Mouse (Mus musculus) erythroblast, embryonic 14.5 days (primary cell): Measurements from ENCODE around the gene Vsir.

ENCODE experiments used
- GATA1 ChIP-seq: IDR thresholded peaks from 2 replicates; pipeline ENCODE4 v1.6.1; 2012; ENCODE audit warnings: low read length, inconsistent platforms, mixed read lengths
- TAL1 ChIP-seq: IDR thresholded peaks from 3 replicates; pipeline ENCODE4 v1.6.1; 2012; ENCODE audit warnings: low read length, inconsistent platforms, mixed read lengths

DNA sequence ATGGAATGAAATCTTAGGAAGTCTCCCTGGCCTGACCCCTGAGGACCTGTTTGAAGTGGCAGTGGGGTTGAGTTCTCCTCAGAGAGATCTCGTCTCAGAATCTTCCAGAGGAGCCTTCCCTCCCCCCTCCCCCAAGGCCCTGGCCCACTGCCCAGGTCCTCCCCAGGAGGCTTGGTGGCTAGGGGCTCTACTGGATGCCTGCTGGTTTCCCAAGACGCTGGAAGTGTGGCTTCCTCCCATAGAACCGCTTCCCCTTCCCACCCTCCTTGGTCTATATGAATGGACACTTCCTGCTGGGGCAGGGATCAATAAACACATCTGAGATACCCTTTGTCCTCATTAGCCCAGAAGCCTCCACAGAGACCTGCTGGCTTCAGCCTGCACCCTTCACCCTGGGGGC is 4.6 kb downstream of the Vsir start:
- no peak for TF ChIP-seq GATA1
- TF ChIP-seq TAL1, result no peak
